Mouse (Mus musculus): ENCODE data around the gene Siva1. TPM values are rescaled to one million over a fixed set of nuclear protein-coding genes. Genes with fewer than 3 reads are reported as not detected.

Gene Siva1
- polyA plus RNA-seq, 1 experiment from 2014 or later, result 116 TPM

- no peak for ATAC-seq (ENCODE audit: insufficient number of reproducible peaks, low FRiP score)
- Histone ChIP-seq H3K4me3 (no peak overlapping the region), H3K4me1 (replicated peaks) (peaks cover 35% of the 10 kb centered on the region), H3K9me3 (replicated peaks) (no peaks in the 10 kb centered on the region), H3K27me3 (replicated peaks) (no peaks in the 10 kb centered on the region), H3K9ac (no peak overlapping the region), H3K27ac (ENCODE audit: poor library complexity, severe bottlenecking) (no peak overlapping the region), H3K36me3 (peaks cover 30% of the 10 kb centered on the region), H3K4me2 (no peak overlapping the region)
- 68% methylated on average over 5 of the region's 5 CpGs for WGBS
Measured at GRCm38 (mm10) chr12:112632907-112633306, 11.6 kb upstream of the Siva1 start.

- no peak overlapping the region for H3K4me3 ChIP-seq
- WGBS, result 70% methylated on average over 9 of the region's 9 CpGs
- H3K27me3 ChIP-seq (replicated peaks), result no peaks in the 10 kb centered on the region
Measured at GRCm38 (mm10) chr12:112633686-112634085, 10.8 kb upstream of the Siva1 start.

GRCm38 (mm10) chr12:112639526-112639925, 5.0 kb upstream of the Siva1 start:
- H3K27ac ChIP-seq (ENCODE audit: poor library complexity, severe bottlenecking), result no peak overlapping the region
- H3K9ac ChIP-seq, result no peak overlapping the region
- no peaks in the 10 kb centered on the region for H3K9me3 ChIP-seq (replicated peaks)
- no peaks in the 10 kb centered on the region for H3K4me1 ChIP-seq (replicated peaks)
- H3K27me3 ChIP-seq (replicated peaks), result no peaks in the 10 kb centered on the region
- 83% methylated on average over 10 of the region's 10 CpGs for WGBS
- no peak for ATAC-seq (ENCODE audit: insufficient number of reproducible peaks, low FRiP score)
- H3K4me2 ChIP-seq, result no peak overlapping the region
- H3K36me3 ChIP-seq, result peaks cover 27% of the 10 kb centered on the region
- no peak overlapping the region for H3K4me3 ChIP-seq

More at GRCm38 (mm10) chr12:112633686-112634085, 10.8 kb upstream of the Siva1 start:
- Histone ChIP-seq H3K27ac (ENCODE audit: poor library complexity, severe bottlenecking) (no peak overlapping the region), H3K9me3 (replicated peaks) (no peaks in the 10 kb centered on the region), H3K36me3 (peaks cover 30% of the 10 kb centered on the region), H3K4me1 (replicated peaks) (peaks cover 27% of the 10 kb centered on the region), H3K9ac (no peak overlapping the region), H3K4me2 (no peak overlapping the region)
- no peak for ATAC-seq (ENCODE audit: insufficient number of reproducible peaks, low FRiP score)

DNA sequence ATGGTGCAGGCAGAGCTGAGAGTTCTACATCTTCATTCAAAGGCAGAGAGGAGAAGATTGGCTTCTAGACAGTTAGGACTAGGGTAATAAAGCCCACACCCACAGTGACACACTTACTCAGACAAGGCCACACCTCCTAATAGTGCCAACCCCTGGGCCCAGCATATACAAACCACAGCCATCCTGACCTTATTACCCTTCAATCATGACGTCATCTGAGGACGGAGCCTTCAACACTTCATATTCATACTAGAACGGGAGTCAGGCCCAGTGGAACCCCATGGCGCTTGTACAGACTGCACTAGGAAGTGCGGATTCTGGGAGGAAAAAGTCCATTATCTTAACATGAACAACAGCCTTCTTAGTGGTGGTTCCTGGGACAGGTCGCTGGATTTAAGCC, 1.4 kb upstream of the Siva1 start:
- Histone ChIP-seq H3K9me3 (replicated peaks) (no peaks in the 10 kb centered on the region), H3K4me1 (replicated peaks) (peaks cover 16% of the 10 kb centered on the region), H3K4me3 (no peak overlapping the region), H3K4me2 (no peak overlapping the region), H3K27ac (ENCODE audit: poor library complexity, severe bottlenecking) (no peak overlapping the region), H3K36me3 (peaks cover 26% of the 10 kb centered on the region), H3K27me3 (replicated peaks) (no peaks in the 10 kb centered on the region), H3K9ac (no peak overlapping the region)
- WGBS, result 89% methylated on average over 6 of the region's 6 CpGs
- no peak for ATAC-seq (ENCODE audit: insufficient number of reproducible peaks, low FRiP score)

DNA sequence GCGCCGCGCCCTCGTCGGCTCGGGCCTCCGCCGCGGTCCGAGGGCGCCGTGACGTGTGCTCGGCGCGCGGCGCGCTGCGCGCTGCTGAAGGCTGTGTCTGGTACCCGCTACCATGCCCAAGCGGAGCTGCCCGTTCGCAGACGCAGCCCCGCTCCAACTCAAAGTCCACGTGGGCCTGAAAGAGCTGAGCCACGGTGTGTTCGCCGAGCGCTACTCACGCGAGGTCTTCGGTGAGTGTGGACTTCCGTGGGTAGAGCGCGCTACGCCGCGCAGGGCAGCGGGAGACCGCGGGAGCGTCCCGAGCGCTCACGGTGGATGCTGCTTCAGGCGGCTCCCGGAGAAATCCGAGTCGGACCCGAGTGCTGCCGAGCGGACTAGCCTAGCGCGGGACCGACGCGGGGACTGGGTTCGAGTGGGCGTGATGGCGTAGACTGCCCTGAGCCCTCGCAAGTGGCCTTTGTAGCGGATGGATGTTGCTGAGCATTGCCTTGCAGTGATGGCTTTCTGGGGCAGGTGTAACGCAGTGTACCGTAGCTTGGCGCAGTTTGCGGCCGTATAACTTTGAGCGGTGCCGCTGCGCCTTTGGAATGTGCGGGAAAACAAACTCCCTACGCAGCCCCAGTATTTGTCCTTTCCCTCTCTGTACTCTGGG, 502 bp downstream of the Siva1 start:
- Histone ChIP-seq H3K36me3 (peaks cover 37% of the 10 kb centered on the region), H3K9me3 (replicated peaks) (no peaks in the 10 kb centered on the region), H3K27ac (ENCODE audit: poor library complexity, severe bottlenecking) (peak overlapping the region; percentile 84), H3K4me3 (peak overlapping the region; percentile 64), H3K4me2 (peak overlapping the region; percentile 83), H3K4me1 (replicated peaks) (peaks cover 16% of the 10 kb centered on the region), H3K9ac (peak overlapping the region; percentile 86), H3K27me3 (replicated peaks) (no peaks in the 10 kb centered on the region)
- WGBS, result under 1% methylated on average over 75 of the region's 75 CpGs
- peak; percentile 26 for ATAC-seq (ENCODE audit: insufficient number of reproducible peaks, low FRiP score)

- WGBS, result 63% methylated on average over 6 of the region's 6 CpGs
- Histone ChIP-seq H3K4me1 (replicated peaks) (peaks cover 16% of the 10 kb centered on the region), H3K9me3 (replicated peaks) (no peaks in the 10 kb centered on the region), H3K4me2 (peak overlapping the region; percentile 83), H3K9ac (peak overlapping the region; percentile 86), H3K4me3 (peak overlapping the region; percentile 64), H3K36me3 (peaks cover 40% of the 10 kb centered on the region), H3K27me3 (replicated peaks) (no peaks in the 10 kb centered on the region), H3K27ac (ENCODE audit: poor library complexity, severe bottlenecking) (no peak overlapping the region)
- no peak for ATAC-seq (ENCODE audit: insufficient number of reproducible peaks, low FRiP score)
Measured at GRCm38 (mm10) chr12:112646139-112646538, 1.7 kb downstream of the Siva1 start.

- 94% methylated on average over 5 of the region's 5 CpGs for WGBS
- Histone ChIP-seq H3K27ac (ENCODE audit: poor library complexity, severe bottlenecking) (no peak overlapping the region), H3K4me2 (no peak overlapping the region), H3K4me3 (no peak overlapping the region), H3K27me3 (replicated peaks) (no peaks in the 10 kb centered on the region), H3K9ac (no peak overlapping the region), H3K9me3 (replicated peaks) (no peaks in the 10 kb centered on the region), H3K4me1 (replicated peaks) (peaks cover 16% of the 10 kb centered on the region), H3K36me3 (peaks cover 59% of the 10 kb centered on the region)
- no peak for ATAC-seq (ENCODE audit: insufficient number of reproducible peaks, low FRiP score)
Measured at GRCm38 (mm10) chr12:112648081-112648480, 3.6 kb downstream of the Siva1 start.

GRCm38 (mm10) chr12:112651778-112652439, 7.4 kb downstream of the Siva1 start:
- no peak overlapping the region for H3K9ac ChIP-seq
- no peak for ATAC-seq (ENCODE audit: insufficient number of reproducible peaks, low FRiP score)
- H3K4me3 ChIP-seq, result no peak overlapping the region
- no peak overlapping the region for H3K4me2 ChIP-seq
- no peaks in the 10 kb centered on the region for H3K9me3 ChIP-seq (replicated peaks)
- no peaks in the 10 kb centered on the region for H3K27me3 ChIP-seq (replicated peaks)
- H3K4me1 ChIP-seq (replicated peaks), result peaks cover 28% of the 10 kb centered on the region
- H3K27ac ChIP-seq (ENCODE audit: poor library complexity, severe bottlenecking), result no peak overlapping the region
- 77% methylated on average over 5 of the region's 5 CpGs for WGBS
- H3K36me3 ChIP-seq, result peaks cover 96% of the 10 kb centered on the region

DNA sequence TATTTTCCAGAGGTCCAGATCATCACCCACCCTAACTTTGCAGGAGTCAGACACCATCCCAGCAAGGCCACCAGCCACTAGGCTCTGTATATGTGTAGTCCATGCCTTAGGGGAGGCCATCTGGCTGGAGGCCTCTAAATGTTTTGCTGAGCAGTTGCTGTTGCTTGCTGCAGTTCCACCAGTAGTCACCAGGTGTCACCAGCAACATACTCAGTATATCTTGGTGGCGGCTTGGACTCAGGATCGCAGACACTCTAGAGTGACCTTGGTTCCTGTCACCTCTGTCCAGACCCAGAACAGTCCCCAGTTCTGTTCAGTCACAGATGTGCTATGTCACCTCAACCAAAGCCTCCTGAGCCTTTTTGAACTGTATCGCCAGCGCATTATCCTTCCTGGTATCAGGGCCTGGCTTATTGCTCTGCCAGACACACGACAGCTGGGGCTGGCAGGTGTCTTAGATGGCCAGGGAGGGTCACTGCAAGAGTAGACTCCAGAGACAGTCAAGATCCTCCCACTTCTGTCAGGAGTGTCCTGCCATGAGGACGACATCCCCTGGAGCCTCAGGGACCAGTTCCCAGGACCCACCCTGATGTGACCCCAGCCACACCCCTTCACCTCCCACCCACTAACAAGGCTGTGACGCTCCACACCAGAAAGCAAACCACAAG, 8.8 kb downstream of the Siva1 start:
- no peak overlapping the region for H3K9ac ChIP-seq
- H3K27ac ChIP-seq (ENCODE audit: poor library complexity, severe bottlenecking), result peak overlapping the region; percentile 77
- no peaks in the 10 kb centered on the region for H3K27me3 ChIP-seq (replicated peaks)
- peaks cover 28% of the 10 kb centered on the region for H3K4me1 ChIP-seq (replicated peaks)
- H3K9me3 ChIP-seq (replicated peaks), result no peaks in the 10 kb centered on the region
- peaks cover 98% of the 10 kb centered on the region for H3K36me3 ChIP-seq
- no peak overlapping the region for H3K4me3 ChIP-seq
- no peak overlapping the region; the same call in 1 of the 2 replicates for H3K4me2 ChIP-seq
- ATAC-seq (ENCODE audit: insufficient number of reproducible peaks, low FRiP score), result peak; percentile 71
- WGBS, result 37% methylated on average over 7 of the region's 7 CpGs

GRCm38 (mm10) chr12:112654076-112654475, 9.6 kb downstream of the Siva1 start:
- peaks cover 35% of the 10 kb centered on the region for H3K4me1 ChIP-seq (replicated peaks)
- peaks cover 98% of the 10 kb centered on the region for H3K36me3 ChIP-seq
- no peaks in the 10 kb centered on the region for H3K9me3 ChIP-seq (replicated peaks)
- no peaks in the 10 kb centered on the region for H3K27me3 ChIP-seq (replicated peaks)
- H3K9ac ChIP-seq, result peak overlapping the region; percentile 41; the same call in 1 of the 2 replicates
- 86% methylated on average over 5 of the region's 5 CpGs for WGBS
- peak overlapping the region; percentile 31; the same call in 1 of the 2 replicates for H3K4me2 ChIP-seq
- peak overlapping the region; percentile 77 for H3K27ac ChIP-seq (ENCODE audit: poor library complexity, severe bottlenecking)
- ATAC-seq (ENCODE audit: insufficient number of reproducible peaks, low FRiP score), result no peak
- H3K4me3 ChIP-seq, result no peak overlapping the region

GRCm38 (mm10) chr12:112658619-112659018, 14.1 kb downstream of the Siva1 start:
- no peak for ATAC-seq (ENCODE audit: insufficient number of reproducible peaks, low FRiP score)
- no peak overlapping the region; the same call in 1 of the 2 replicates for H3K9ac ChIP-seq
- no peak overlapping the region for H3K4me3 ChIP-seq
- peaks cover 92% of the 10 kb centered on the region for H3K36me3 ChIP-seq
- WGBS, result 89% methylated on average over 7 of the region's 7 CpGs
- no peaks in the 10 kb centered on the region for H3K9me3 ChIP-seq (replicated peaks)
- no peaks in the 10 kb centered on the region for H3K27me3 ChIP-seq (replicated peaks)
- H3K4me1 ChIP-seq (replicated peaks), result peaks cover 77% of the 10 kb centered on the region
- H3K4me2 ChIP-seq, result no peak overlapping the region
- H3K27ac ChIP-seq (ENCODE audit: poor library complexity, severe bottlenecking), result peak overlapping the region; percentile 24; the same call in 1 of the 2 replicates
